Mouse (Mus musculus): Measurements from ENCODE around the gene Sirpb1a.
"Not testable (repeated sequence)": the region's sequence is repeated elsewhere in the genome, so short reads cannot be mapped to it uniquely, and the experiment has no call there.

GRCm38 (mm10) chr3:15474831-15475230 lies 48.5 kb upstream of the Sirpb1a start:
- TF ChIP-seq CTCF, EP300 (IDR thresholded peaks at IDR 0.05; ENCODE audit: low read depth): not testable (repeated sequence)

Measured in heart, postnatal 0 days (tissue).